17 mouse cellular contexts compared by ENCODE assay signal in the genomic region with DNA sequence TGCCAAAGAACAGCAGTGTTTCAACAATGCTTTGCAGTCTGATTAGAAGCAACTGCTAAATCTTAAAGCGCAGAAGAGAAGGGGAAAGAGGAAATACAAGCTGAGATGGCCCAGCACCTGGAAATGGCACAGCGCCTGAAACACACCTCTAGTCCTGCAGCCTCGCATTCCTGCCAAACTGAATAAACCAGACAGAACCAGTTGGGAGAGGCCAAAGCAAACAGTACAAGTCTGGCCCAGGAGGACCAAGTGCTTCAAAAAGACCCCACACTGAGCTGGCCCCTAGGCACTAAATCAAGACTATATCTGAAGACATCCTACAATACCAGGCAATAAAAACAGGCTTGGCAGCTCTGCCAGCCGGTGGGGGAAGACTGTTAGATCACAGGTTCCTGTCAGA. TPM values are rescaled to one million over a fixed set of nuclear protein-coding genes. Genes with fewer than 3 reads are reported as not detected.
A peak's percentile ranks its signal among the peaks of the same experiment; 100 is the strongest.
DNase-seq lines count a peak whose midpoint lies in the region; ATAC-seq and TF ChIP-seq lines count a peak whose summit lies in the region.
"Had no signal": no experiment of that assay in that cellular context is flagged by ENCODE, and none has a peak within 500 bp of the region (broad histone marks: within the 10 kb centered on the region; RNA-seq: fewer than 3 reads in every experiment).

No protein-coding gene starts in this region.

- no peak for TF ChIP-seq CTCF in kidney, adult 2 months (conservative IDR thresholded peaks at IDR 0.05; ENCODE audit: insufficient read depth, insufficient read length, low read depth, low read length)

- no peak overlapping the region for H3K9ac ChIP-seq in kidney, embryonic 16.5 days (replicated peaks; ENCODE audit: low read length)
- H3K9ac ChIP-seq: embryonic facial prominence, embryonic 15.5 days; hindbrain, embryonic 13.5 days; liver, postnatal 0 days had no signal

- no peak for TF ChIP-seq POLR2A in kidney, adult 2 months (IDR thresholded peaks at IDR 0.05; ENCODE audit: low read depth, low read length)

- DNase-seq in kidney, adult 2 months, result peak; percentile 54
- peak; percentile 29 for DNase-seq in R1 (ENCODE audit: low read depth, low spot score)
- DNase-seq in kidney, postnatal 14 days, result peak; percentile 38
- peak; percentile 15 for DNase-seq in lung, postnatal 25 days (ENCODE audit: low spot score)
- no peak for DNase-seq in frontal cortex, postnatal 25 days (ENCODE audit: low spot score in 2 of 2)
- no peak for DNase-seq in adrenal gland, adult 2 months
- DNase-seq: adrenal gland, postnatal 25 days; cerebellum, adult 18-20 months; gastrocnemius, postnatal 14 days; liver, postnatal 0 days; thymus, postnatal 25 days had no signal

- no peak overlapping the region for H3K27ac ChIP-seq in kidney, adult 2 months (ENCODE audit: insufficient read depth, low read depth, low read length)
- no peak overlapping the region for H3K27ac ChIP-seq in kidney, embryonic 16.5 days (ENCODE audit: low read length)
- H3K27ac ChIP-seq: embryonic facial prominence, embryonic 15.5 days; forebrain, embryonic 10.5 days; hindbrain, embryonic 13.5 days; midbrain, embryonic 10.5 days had no signal

- no peaks in the 10 kb centered on the region for H3K27me3 ChIP-seq in kidney, adult 2 months (replicated peaks; ENCODE audit: control insufficient read depth, insufficient read depth, low read length)
- H3K27me3 ChIP-seq in kidney, embryonic 16.5 days (ENCODE audit: insufficient read depth, low read length), result no peaks in the 10 kb centered on the region
- H3K27me3 ChIP-seq: embryonic facial prominence, embryonic 15.5 days; hindbrain, embryonic 13.5 days had no signal

- no peaks in the 10 kb centered on the region; the same call in 1 of the 2 replicates for H3K36me3 ChIP-seq in kidney, adult 2 months (ENCODE audit: control insufficient read depth, insufficient read depth, low read length)
- peaks cover 16% of the 10 kb centered on the region for H3K36me3 ChIP-seq in kidney, embryonic 16.5 days (ENCODE audit: insufficient read depth, low read length)

- peaks cover 10% of the 10 kb centered on the region for H3K9me3 ChIP-seq in kidney, embryonic 16.5 days (ENCODE audit: low read length)
- H3K9me3 ChIP-seq: embryonic facial prominence, embryonic 15.5 days; hindbrain, embryonic 13.5 days; midbrain, embryonic 10.5 days had no signal

- WGBS in kidney, adult 2 months, result 34% methylated on average over 4 of the region's 4 CpGs
- WGBS in kidney, embryonic 16.5 days, result 44% methylated on average over 4 of the region's 4 CpGs

- H3K4me2 ChIP-seq in kidney, embryonic 16.5 days (replicated peaks; ENCODE audit: low read depth, low read length), result no peak overlapping the region
- H3K4me2 ChIP-seq: embryonic facial prominence, embryonic 15.5 days; hindbrain, embryonic 13.5 days had no signal

- H3K4me1 ChIP-seq in kidney, adult 2 months (ENCODE audit: control insufficient read depth, insufficient read depth, low read length), result no peaks in the 10 kb centered on the region; the same call in 1 of the 2 replicates
- H3K4me1 ChIP-seq in kidney, embryonic 16.5 days (ENCODE audit: insufficient read depth, low read length), result 0 out of 2 replicates have a peak, but pooled peaks cover 4% of the 10 kb centered on the region
- H3K4me1 ChIP-seq: forebrain, embryonic 10.5 days; hindbrain, embryonic 13.5 days; midbrain, embryonic 10.5 days had no signal

- ATAC-seq in kidney, embryonic 16.5 days (ENCODE audit: low FRiP score, low TSS enrichment), result no peak
- ATAC-seq: activated CD4-positive, CD25-positive, alpha-beta regulatory T cell, adult 4 months; liver, postnatal 0 days had no signal

- no peak overlapping the region for H3K4me3 ChIP-seq in kidney, adult 2 months (ENCODE audit: insufficient read depth, low read depth, low read length)
- H3K4me3 ChIP-seq in kidney, embryonic 16.5 days (ENCODE audit: low read length), result no peak overlapping the region
- H3K4me3 ChIP-seq: embryonic facial prominence, embryonic 15.5 days; forebrain, embryonic 10.5 days; hindbrain, embryonic 13.5 days; midbrain, embryonic 10.5 days had no signal

RNA-seq across cellular contexts. Expression of a gene that starts 28.8 kb away (rescaled TPM):
- 341 and 354 TPM in 2 replicates for polyA plus RNA-seq in kidney, adult 2 months (2012; rRNA removed)
- polyA plus RNA-seq in kidney, embryonic 16.5 days (2015; fragmentation: Nextera tagmentation; extraction: Ambion mirVana), result 29.9 and 30.0 TPM in 2 replicates
- 100 to 1,000 TPM; 140 to 166 TPM for total RNA-seq in adrenal gland, adult 2 months (2021)
- 113 and 128 TPM in 2 replicates for polyA plus RNA-seq in adrenal gland, adult 2 months (2012; rRNA removed)

Comparison
In these comparisons a context has a peak if more than half of its experiments do, and no peak if none do; other contexts are left out.
1. DNase-seq: peak in kidney, adult 2 months (single experiment), R1 (single experiment), kidney, postnatal 14 days (single experiment) and lung, postnatal 25 days (single experiment); none in frontal cortex, postnatal 25 days (0 of 2) and adrenal gland, adult 2 months (single experiment).